Mouse (Mus musculus) C2C12 (cell line): ENCODE measurements around the gene Nrg4.

Experiments
- CEBPB ChIP-seq: IDR thresholded peaks from one replicate; pipeline ENCODE4 v1.6.1; 2011; ENCODE audit warnings: low read depth, mild to moderate bottlenecking, control low read depth, moderate library complexity
- CTCF ChIP-seq: IDR thresholded peaks from one replicate; pipeline ENCODE4 v1.5.1; 2011; ENCODE audit not compliant: control insufficient read depth, insufficient read depth, insufficient read length
- FOSL1 ChIP-seq: IDR thresholded peaks from one replicate; pipeline ENCODE4 v1.8.0; 2011; ENCODE audit warnings: mild to moderate bottlenecking, low read length; ENCODE audit not compliant: poor library complexity, insufficient read depth, severe bottlenecking
- MAX ChIP-seq: IDR thresholded peaks from one replicate; pipeline ENCODE4 v1.6.1; 2011; ENCODE audit warnings: mild to moderate bottlenecking, control low read depth
- MYOD1 ChIP-seq: IDR thresholded peaks from one replicate; pipeline ENCODE4 v1.6.1; 2011; ENCODE audit warnings: low read depth; ENCODE audit not compliant: control insufficient read depth, insufficient read length
- USF1 ChIP-seq: IDR thresholded peaks from one replicate; pipeline ENCODE4 v1.6.1; 2011; ENCODE audit warnings: low read depth, mild to moderate bottlenecking, control low read depth, moderate library complexity

- TF ChIP-seq CTCF = no peak
- no peak for TF ChIP-seq CEBPB
- no peak for TF ChIP-seq MAX
- no peak for TF ChIP-seq FOSL1
- no peak for TF ChIP-seq USF1
- TF ChIP-seq MYOD1 = no peak
Measured at GRCm38 (mm10) chr9:55231544-55231943, 95.1 kb downstream of the Nrg4 start.
